Mouse (Mus musculus) stomach, embryonic 16.5 days (tissue): ENCODE measurements at regions not wholly inside any gene's neighbourhood (a gene's known extent, or its start where the extent isn't known, plus 50 kb on each side); places are given as distances from the start of the nearest gene placed in this dataset.

Experiments used
- ATAC-seq: fragments of 200-750 bp; cut with Nextera tagmentation; 2 replicates; pipeline ENCODE4 v1.8.0; 2017; ENCODE audit warnings: moderate number of reproducible peaks, moderate TSS enrichment; ENCODE audit not compliant: insufficient read depth, low FRiP score
- H3K27ac ChIP-seq: fragments of 300-500 bp; sonication (generic); 2 replicates; pipeline ENCODE4 v1.5.1; 2014; ENCODE audit warnings: low read length
- H3K27me3 ChIP-seq: fragments of 300-500 bp; sonication (generic); 2 replicates; pipeline ENCODE4 v1.6.1; 2014; ENCODE audit warnings: low read length, control low read depth, mixed read lengths; ENCODE audit not compliant: control insufficient read depth, insufficient read depth
- H3K36me3 ChIP-seq: fragments of 300-500 bp; sonication (generic); 2 replicates; pipeline ENCODE4 v1.6.1; 2014; ENCODE audit warnings: low read length; ENCODE audit not compliant: control insufficient read depth, insufficient read depth
- H3K4me1 ChIP-seq: fragments of 300-500 bp; sonication (generic); 2 replicates; pipeline ENCODE4 v1.6.1; 2014; ENCODE audit warnings: low read length, control low read depth, mixed read lengths; ENCODE audit not compliant: control insufficient read depth, insufficient read depth
- H3K4me2 ChIP-seq: fragments of 300-500 bp; sonication (generic); 2 replicates; pipeline ENCODE4 v1.6.1; 2014; ENCODE audit warnings: low read depth, low read length, mixed read lengths
- H3K4me3 ChIP-seq: fragments of 300-500 bp; sonication (generic); replicated peaks from 2 replicates; pipeline ENCODE4 v1.5.1; 2014; ENCODE audit warnings: mild to moderate bottlenecking, low read length
- H3K9ac ChIP-seq: fragments of 300-500 bp; sonication (generic); 2 replicates; pipeline ENCODE4 v1.6.1; 2014; ENCODE audit warnings: low read length
- H3K9me3 ChIP-seq: fragments of 300-500 bp; sonication (generic); replicated peaks from 2 replicates; pipeline ENCODE4 v1.6.1; 2016; ENCODE audit warnings: low read length, control low read depth; ENCODE audit not compliant: control insufficient read depth
- WGBS: fragments of 180-500 bp; shearing (Covaris S2); extraction: QIAGEN DNeasy Blood & Tissue Kit; methylation state at CpG from one replicate; pipeline ENCODE4 v1.1.7; 2014; 5-methylcytosine and 5-hydroxymethylcytosine counted together

- no peaks in the 10 kb centered on the region for H3K9me3 ChIP-seq
- WGBS = 24% methylated on average over 19 of the region's 19 CpGs
- no peaks in the 10 kb centered on the region for H3K36me3 ChIP-seq
- H3K27ac ChIP-seq = no peak overlapping the region
- H3K9ac ChIP-seq = no peak overlapping the region
- H3K4me3 ChIP-seq = no peak overlapping the region
- no peaks in the 10 kb centered on the region for H3K27me3 ChIP-seq
- no peak for ATAC-seq
- peaks cover 12% of the 10 kb centered on the region for H3K4me1 ChIP-seq
- no peak overlapping the region for H3K4me2 ChIP-seq
Observed at GRCm38 (mm10) chr13:3712497-3713160, 78.8 kb downstream of the Asb13 start.

- no peaks in the 10 kb centered on the region for H3K27me3 ChIP-seq
- H3K9me3 ChIP-seq = no peaks in the 10 kb centered on the region
- H3K27ac ChIP-seq = no peak overlapping the region
- ATAC-seq = no peak
- 25% methylated on average over 3 of the region's 3 CpGs for WGBS
- no peak overlapping the region for H3K9ac ChIP-seq
- H3K4me2 ChIP-seq = no peak overlapping the region
- peaks cover 12% of the 10 kb centered on the region for H3K4me1 ChIP-seq
- H3K36me3 ChIP-seq = no peaks in the 10 kb centered on the region
- no peak overlapping the region for H3K4me3 ChIP-seq
Observed at GRCm38 (mm10) chr13:3712088-3712487, 78.3 kb downstream of the Asb13 start.

- 43% methylated on average over 7 of the region's 7 CpGs for WGBS
- ATAC-seq = no peak
- Histone ChIP-seq H3K27ac (peak overlapping the region; percentile 39; the same call in 1 of the 2 replicates), H3K4me1 (peaks cover 12% of the 10 kb centered on the region), H3K36me3 (no peaks in the 10 kb centered on the region), H3K9me3 (no peaks in the 10 kb centered on the region), H3K4me3 (no peak overlapping the region), H3K9ac (no peak overlapping the region), H3K27me3 (no peaks in the 10 kb centered on the region), H3K4me2 (no peak overlapping the region)
Observed at GRCm38 (mm10) chr13:3709982-3710618, 76.3 kb downstream of the Asb13 start.

GRCm38 (mm10) chr13:3708896-3709631, 75.2 kb downstream of the Asb13 start:
- Histone ChIP-seq H3K4me2 (peak overlapping the region; percentile 16; the same call in 1 of the 2 replicates), H3K36me3 (no peaks in the 10 kb centered on the region), H3K27ac (peak overlapping the region; percentile 39), H3K9me3 (no peaks in the 10 kb centered on the region), H3K4me3 (no peak overlapping the region), H3K27me3 (no peaks in the 10 kb centered on the region), H3K9ac (peak overlapping the region; percentile 56), H3K4me1 (peaks cover 12% of the 10 kb centered on the region)
- peak; percentile 17; the same call in 1 of the 2 replicates for ATAC-seq
- 29% methylated on average over 14 of the region's 14 CpGs for WGBS
